Mouse (Mus musculus): ENCODE measurements around the gene Dnm1.

Dnm1 gene

DNA sequence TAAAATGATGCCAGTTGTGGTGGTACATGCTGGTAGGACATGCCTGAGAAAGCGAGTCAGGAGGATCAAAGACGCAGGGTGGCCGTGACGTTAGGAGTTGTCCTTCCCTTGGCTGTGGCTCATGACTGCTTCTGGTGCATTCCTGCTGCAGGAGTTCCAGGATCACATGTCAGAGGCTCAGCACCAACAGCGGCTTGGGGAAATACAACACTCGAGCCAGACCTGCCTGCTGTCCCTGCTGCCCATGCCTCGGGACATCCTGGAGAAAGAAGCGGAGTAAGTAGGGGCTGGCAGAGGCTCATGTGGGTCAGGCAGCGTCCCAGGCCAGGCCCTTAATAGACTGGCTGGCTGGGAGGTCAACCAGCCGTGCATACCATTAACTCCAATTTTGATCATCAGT, 21.1 kb upstream of the Dnm1 start:
- TF ChIP-seq GATA4 (IDR thresholded peaks at IDR 0.05; ENCODE audit: insufficient replicate concordance, low read length): no peak

DNA sequence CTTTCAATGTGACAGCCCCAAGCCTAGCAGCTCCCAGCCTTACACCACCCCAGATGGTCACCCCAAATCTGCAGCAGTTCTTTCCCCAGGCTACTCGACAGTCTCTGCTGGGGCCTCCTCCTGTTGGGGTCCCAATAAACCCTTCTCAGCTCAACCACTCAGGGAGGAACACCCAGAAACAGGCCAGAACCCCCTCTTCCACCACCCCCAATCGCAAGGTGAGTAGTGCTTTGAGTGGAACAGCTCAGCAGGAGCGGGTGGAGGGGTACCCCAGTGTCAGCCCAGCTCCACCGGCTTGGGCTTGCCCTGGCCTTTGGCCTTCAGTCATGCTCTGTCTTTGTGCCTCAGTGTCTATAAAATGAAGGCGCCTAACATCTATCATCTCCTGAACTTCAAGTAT, 14.2 kb upstream of the Dnm1 start:
- TF ChIP-seq GATA4 (IDR thresholded peaks at IDR 0.05; ENCODE audit: insufficient replicate concordance, low read length): no peak

DNA sequence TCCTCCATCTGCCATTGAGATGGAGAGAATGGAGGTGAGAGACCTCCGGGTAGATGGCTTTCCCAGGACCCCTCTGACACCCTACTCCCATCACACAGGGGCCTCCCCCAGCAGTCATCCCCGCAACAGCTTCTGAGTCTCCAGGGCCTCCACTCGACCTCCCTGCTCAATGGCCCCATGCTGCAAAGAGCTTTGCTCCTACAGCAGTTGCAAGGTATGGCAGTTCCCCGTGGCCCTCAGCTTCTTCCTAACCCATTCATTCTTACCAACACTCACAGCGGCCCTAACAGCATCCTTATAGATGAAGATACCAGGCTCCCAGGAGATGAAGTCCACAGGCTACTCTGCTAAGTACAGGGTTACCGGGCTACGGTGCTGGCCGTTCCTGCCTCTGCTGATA, 11.0 kb upstream of the Dnm1 start:
- TF ChIP-seq GATA4 (IDR thresholded peaks at IDR 0.05; ENCODE audit: insufficient replicate concordance, low read length): no peak

DNA sequence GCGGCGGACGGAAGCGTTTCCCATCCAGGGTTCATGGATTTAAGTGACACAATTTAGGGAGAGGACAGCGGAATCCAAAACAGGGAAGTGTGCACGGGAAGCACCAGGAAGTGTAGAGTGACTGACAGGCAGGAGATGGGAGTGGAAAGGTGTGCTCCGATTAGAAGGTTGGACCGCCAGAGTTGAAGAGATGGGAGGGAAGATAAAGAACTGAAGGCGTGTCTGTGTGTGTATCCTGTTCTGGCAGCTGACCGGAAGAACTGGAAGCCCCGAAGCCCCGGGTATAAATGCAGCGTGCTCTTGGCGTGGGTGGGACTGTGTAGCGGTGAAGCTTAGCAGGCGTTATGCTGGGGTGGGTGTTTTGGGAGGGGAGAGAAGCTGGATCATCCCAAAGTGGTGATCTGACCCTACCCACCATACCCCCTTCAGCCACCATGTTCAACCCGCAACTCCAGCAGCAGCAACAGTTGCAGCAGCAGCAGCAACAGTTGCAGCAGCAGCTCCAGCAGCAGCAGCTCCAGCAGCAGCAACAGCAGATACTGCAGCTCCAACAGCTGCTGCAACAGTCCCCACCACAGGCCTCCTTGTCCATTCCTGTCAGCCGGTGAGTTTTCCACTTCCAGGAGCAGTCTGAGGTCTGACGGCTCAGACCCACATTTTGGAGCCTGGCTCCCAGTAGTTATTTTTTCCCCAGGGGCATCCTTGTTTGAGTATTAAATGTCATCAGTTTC, 10.4 kb upstream of the Dnm1 start:
- TF ChIP-seq GATA4 (IDR thresholded peaks at IDR 0.05; ENCODE audit: insufficient replicate concordance, low read length): no peak; the same call in 1 of the 2 replicates

DNA sequence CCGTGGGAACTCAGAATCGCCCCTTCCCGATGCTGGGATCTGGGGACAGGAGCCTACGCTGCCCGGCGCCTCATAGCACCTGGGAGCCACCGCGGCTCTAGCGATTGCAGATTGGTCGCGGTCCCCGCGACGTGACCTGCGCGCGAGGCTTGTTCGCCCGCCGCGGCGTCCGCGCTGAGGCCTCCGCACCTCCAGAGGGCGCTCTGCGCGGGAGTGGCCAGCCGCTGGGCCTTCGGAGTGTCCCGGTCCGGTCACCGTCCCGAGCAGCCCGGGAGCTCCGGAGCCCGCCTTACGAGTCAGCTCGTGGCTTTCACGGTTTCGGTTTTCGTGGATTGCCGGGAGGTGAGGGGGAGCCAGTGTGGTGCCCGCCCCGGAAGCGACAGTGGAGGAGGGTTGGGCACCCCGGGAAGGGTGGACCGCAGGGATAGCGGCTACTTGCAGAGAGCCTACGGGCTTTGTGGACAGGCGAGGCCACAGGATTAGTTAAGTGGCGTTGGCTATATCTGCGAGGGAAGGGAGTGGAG, 9.7 kb upstream of the Dnm1 start:
- TF ChIP-seq GATA4 (IDR thresholded peaks at IDR 0.05; ENCODE audit: insufficient replicate concordance, low read length): 0 out of 2 replicates have a peak, but pooled peaks have one; percentile 14

DNA sequence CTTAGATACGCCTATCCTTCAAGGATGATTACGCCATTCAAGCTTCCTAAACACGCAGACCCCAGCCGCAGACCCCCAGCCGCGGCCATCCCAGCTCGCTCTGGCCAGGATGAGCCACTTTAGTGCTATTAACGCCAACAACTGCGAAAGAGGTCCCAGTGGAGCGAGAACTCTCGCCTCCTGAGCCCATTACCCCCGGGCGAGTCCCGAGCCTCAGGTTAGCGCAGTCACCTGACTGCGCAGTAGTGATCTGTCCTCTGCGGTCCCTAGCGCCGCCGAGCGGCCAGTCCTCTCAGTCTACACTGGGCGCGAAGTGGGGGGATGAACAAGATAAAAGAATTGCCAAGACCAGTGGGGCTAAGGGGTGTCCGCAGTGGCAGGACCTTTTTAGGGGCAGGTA, 8.3 kb upstream of the Dnm1 start:
- no peak for TF ChIP-seq GATA4 (IDR thresholded peaks at IDR 0.05; ENCODE audit: insufficient replicate concordance, low read length)

DNA sequence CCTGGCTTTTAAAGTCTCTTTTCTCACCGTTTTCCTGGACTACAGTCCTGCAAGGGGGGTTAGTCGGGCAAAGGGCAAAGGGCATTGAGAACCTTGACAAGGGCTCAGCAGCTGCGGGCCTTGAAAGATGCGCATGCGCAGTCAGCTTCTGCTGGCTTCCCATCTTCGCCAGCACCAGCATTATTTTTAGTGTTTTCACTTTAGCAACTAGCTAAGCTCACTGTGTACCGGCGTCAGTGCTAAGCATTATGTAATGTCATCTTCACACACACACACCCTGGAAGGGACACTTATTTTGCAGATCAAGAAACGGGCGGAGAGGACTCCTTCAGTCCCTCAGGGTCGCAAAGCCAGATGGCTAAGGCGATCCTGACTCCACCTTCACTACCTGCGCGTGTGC, 7.6 kb upstream of the Dnm1 start:
- peak; percentile 60; the same call in 1 of the 2 replicates for TF ChIP-seq GATA4 (IDR thresholded peaks at IDR 0.05; ENCODE audit: insufficient replicate concordance, low read length)

DNA sequence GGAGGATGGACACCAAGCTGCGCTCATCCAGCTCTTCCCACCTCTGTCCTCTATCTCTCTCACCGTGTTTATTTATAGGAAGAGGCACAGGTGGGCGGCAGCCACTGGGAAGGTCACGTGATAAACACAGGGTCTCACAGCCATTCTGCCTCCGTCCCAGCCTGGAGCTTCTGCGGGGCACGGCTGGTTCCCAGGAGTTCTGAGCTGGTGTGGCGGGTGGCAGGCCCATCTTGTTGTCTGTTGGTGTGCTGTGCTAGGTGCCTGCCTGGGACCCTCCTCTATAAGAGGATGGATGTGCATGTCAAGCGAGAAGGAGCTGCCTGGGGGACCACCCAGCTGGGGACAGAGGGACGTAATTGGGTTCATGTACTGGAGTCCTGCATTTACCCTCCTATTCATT, 5.2 kb upstream of the Dnm1 start:
- TF ChIP-seq GATA4 (IDR thresholded peaks at IDR 0.05; ENCODE audit: insufficient replicate concordance, low read length): no peak

DNA sequence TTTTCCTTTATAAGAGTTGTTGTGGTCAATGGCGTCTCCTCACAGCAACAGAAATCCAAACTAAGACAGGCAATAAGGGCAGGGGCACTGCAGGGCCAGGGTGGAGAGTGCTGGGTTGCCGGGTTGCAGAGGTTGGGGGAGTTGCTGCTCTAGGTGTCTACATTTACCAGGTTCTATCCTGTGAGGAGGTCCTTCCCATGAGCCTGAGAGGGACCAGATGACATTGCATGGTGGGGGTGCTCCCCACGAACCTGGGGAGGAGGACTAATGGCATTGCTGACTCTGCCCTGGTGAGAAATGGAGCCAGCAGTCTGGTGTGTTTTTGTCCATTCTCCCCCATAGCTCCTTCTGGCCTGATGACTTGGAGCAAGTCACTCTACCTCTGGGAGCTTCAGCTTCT, 4.6 kb upstream of the Dnm1 start:
- no peak for TF ChIP-seq GATA4 (IDR thresholded peaks at IDR 0.05; ENCODE audit: insufficient replicate concordance, low read length)

DNA sequence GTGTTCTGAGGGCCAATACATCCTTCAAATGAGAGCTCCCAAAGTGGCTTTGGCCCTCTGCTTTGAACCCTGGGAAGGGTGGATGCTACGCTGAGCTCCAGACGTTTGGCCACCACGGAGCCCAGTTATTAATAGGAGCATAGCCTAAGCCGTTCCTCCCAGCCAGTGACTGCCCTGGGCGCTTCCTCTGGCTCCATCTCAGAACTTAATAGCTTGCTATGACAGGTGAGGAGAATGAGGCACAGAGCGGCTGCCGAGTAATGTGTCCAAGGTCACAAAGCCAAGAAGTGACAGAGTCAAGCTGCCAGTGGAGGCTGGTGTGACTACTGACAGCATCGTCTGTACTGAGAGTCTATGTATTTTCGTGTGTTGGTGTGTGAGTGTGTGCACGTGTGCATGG, 3.1 kb upstream of the Dnm1 start:
- no peak for TF ChIP-seq GATA4 (IDR thresholded peaks at IDR 0.05; ENCODE audit: insufficient replicate concordance, low read length)

DNA sequence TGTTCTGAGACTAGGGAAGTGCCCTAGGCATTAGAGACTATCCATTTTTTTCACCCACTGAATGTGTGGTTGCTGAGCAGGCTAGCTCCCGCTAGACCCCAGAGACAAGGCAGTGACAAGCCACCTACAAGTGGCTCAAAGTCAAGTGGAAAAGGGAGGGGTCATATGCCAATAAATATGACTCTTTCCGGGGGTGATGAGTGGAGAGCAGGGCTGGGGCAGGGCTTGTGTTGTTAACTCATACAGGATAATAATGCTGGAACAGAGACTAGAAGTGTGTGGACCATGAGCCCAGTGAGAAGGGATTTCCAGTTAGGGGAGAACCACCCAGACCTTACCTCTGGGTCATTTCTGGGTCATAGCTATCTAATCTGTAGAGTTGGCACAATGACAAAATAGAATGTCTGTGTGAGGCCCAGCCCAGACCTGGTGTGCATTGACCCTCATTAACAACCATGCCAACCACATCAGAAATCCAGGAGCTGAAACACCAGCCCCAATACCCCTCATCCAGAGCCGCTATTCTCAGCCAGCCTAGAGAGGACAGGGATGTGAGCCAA, 1.3 kb upstream of the Dnm1 start:
- no peak for TF ChIP-seq GATA4 (IDR thresholded peaks at IDR 0.05; ENCODE audit: insufficient replicate concordance, low read length)

DNA sequence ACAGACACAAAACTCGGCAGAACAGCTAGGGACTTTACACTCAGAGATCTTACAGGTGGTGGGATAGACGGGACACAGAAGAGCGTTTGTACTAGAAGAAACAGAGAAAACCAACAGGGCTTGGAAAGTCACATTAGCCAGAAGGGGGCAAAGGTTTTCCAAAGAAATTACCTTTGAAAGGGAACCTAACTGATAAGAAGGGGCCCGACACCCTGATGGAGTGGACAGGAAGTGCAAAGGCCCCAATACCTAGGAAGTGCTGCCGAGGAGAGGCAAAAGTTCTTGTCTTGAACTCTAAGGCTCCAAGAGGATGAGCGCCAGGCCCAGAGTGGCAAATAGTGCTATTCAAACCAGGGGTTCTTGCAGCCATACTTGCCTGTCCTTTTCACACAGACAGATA, 698 bp upstream of the Dnm1 start:
- TF ChIP-seq GATA4 (IDR thresholded peaks at IDR 0.05; ENCODE audit: insufficient replicate concordance, low read length): no peak

DNA sequence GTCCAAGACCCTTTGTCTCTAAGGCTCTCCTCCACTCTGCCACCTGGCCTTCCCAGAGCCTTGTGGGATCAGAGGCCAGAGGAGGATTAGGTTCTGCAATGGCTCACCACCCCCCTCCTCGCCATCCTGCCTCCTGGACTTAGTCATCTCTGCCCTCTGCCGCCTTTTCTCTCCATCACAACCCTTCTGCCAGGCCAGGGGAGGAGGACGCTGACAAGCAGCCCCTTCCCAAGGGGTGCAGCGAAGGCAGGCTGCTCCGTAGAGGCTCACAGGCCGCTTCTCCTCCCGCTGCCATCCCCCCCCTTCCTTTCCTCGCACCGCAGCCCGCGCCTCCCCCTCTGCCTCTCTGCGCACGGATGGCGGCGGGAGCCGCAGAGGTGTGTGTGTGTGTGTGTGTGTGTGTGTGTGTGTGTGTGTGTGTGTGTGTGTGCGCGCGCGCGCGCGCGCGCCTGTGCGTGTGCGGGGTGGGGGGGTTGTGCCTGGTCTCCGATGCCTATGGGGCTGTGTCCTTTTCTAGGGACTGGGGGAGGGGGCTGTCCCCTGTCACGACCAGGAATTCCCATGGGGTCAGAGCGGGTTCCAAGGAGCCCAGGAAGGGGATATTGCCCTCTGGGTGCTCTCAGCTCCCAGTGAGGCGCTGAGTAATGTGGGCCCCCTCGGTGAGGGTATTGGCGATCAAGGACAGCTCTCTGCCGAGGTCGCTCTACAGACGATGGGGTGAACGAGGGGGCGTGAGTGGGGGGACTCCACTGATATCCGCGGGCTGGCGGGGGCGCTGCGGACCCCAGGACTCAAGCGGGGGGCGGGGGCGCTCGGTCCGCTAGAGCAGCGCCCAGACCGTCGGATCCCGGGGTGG, 759 bp downstream of the Dnm1 start, which contains the start of gene Ciz1:
Gene Ciz1 (plus strand): TSS at position 177 of the 856 bp plus-strand sequence.
- TF ChIP-seq GATA4 (IDR thresholded peaks at IDR 0.05; ENCODE audit: insufficient replicate concordance, low read length): no peak

DNA sequence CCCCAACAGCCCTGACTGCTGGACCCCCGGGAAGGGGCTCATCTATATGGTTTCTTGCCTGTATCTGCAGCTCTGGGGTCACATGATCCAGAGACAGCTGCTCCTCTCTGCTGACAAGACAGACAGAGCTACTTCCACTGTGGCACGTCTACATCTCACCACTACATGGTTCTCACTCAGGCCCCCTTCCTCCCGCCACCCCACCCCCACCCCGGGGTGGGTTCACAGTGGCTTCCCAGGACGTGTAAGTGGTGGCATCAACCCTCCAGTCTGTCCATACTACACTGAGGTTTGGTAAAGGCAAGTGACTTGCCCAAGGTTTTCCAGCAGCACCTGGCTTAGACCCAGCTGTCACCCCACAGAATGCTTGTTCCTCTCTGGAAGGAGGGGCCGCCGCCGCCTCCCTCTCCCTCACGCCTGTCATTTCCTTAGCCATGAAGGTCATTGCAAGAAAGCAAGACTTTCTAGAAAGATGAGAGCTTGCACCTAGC, 1.6 kb downstream of the Dnm1 start:
- TF ChIP-seq GATA4 (IDR thresholded peaks at IDR 0.05; ENCODE audit: insufficient replicate concordance, low read length): no peak

DNA sequence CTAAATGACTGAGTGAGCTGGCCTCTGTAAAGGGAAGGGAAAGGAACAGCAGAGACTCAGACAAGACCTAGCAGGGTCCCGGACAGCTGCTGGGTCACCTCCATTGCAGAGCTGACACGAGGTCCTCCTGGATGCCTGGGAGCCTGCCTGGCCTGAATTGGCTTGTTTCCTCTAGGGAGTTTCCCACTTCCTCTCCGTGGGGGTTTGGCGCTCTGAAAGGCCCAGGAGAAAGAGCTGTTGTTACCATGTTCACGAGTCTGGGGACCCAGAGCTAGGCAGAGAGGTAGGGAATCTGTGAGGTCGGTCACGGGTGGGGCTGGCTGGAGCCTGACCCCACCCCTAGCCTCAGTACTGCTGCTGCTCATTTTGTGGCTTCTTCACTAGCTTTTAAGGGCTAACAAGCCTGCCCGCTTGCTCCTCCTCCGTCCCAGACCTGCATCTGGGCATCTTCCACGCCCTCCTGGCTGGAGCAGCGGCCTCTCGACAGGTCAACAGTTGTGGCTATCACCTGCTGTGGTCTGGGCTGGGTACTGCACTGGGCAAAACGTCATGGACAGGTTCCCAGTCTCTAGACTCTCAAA, 2.6 kb downstream of the Dnm1 start:
- TF ChIP-seq GATA4 (IDR thresholded peaks at IDR 0.05; ENCODE audit: insufficient replicate concordance, low read length): no peak

Measured in liver, adult (tissue).